Mouse (Mus musculus) ES-Bruce4 (cell line): ENCODE measurements at regions not wholly inside any gene's neighbourhood (a gene's known extent, or its start where the extent isn't known, plus 50 kb on each side); places are given as distances from the start of the nearest gene placed in this dataset.

Experiments
- CTCF ChIP-seq: IDR thresholded peaks from one replicate; pipeline ENCODE4 v1.8.1; 2011; ENCODE audit warnings: low read depth, low read length
- EP300 ChIP-seq: IDR thresholded peaks from 2 replicates; pipeline ENCODE4 v1.6.1; 2011; ENCODE audit warnings: low read depth, low read length; ENCODE audit not compliant: insufficient read depth
- POLR2A ChIP-seq: IDR thresholded peaks from one replicate; pipeline ENCODE4 v1.8.1; 2011; ENCODE audit warnings: low read length; ENCODE audit not compliant: insufficient read depth

GRCm38 (mm10) chr7:117049249-117049648 is 331.5 kb upstream of the Xylt1 start:
- TF ChIP-seq POLR2A, result no peak
- TF ChIP-seq CTCF, result no peak
- TF ChIP-seq EP300, result peak; percentile 69; the same call in 1 of the 2 replicates
